In the genomic region with DNA sequence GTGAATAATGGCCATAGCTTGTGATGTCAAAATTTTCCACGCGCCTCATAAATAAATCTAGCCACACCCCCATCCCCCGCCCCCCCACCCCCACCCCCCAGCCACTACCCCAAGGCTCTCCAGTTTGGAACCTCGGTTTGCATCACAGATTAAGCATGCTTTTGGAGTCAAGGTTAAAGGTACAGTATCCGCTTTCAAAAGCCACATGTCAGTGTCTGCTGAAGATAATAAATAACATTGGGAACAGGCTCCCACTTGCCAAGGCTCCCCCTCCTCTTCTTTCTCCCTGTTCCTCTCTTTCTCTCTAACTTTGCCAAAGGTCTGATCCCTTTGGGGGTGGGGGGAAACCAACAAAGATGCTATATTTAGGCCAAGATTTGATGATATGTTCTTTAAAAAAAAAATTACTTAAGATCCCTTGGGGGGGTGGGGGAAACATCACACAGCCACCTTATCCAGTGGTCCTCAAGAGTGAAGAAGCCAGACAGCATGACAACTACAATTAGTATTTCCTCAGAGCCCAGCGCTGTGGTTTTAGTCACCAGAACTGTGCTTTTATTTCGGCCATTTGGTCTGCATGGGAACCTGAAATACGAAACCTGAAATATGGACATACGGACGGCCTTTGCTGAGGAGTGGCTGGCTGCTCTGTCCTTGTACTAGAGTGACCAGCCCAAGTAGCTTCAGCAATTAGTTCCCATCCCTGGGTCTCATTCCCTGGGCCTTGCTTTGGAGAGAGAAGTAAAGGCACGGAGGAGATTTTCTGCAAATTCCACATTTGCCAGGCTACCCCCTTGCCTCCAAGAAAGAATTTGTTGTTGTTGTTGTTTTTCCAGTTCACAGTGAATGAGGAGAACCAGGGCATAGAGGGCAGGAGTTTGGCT, we compare ENCODE assay signal across 8 mouse cellular contexts.
DNase-seq lines count a peak whose midpoint lies in the region; ATAC-seq lines count a peak whose summit lies in the region.
"Had no signal": no experiment of that assay in that cellular context is flagged by ENCODE, and none has a peak within 500 bp of the region (broad histone marks: within the 10 kb centered on the region; RNA-seq: fewer than 3 reads in every experiment).

No protein-coding gene starts in this region.

- H3K9me3 ChIP-seq in heart, embryonic 15.5 days (replicated peaks), result no peaks in the 10 kb centered on the region
- no peaks in the 10 kb centered on the region for H3K9me3 ChIP-seq in embryonic facial prominence, embryonic 12.5 days
- H3K9me3 ChIP-seq in limb, embryonic 15.5 days, result no peaks in the 10 kb centered on the region

- no peaks in the 10 kb centered on the region for H3K27me3 ChIP-seq in heart, embryonic 15.5 days
- no peaks in the 10 kb centered on the region for H3K27me3 ChIP-seq in embryonic facial prominence, embryonic 12.5 days
- H3K27me3 ChIP-seq in limb, embryonic 15.5 days, result 0 out of 2 replicates have a peak, but pooled peaks cover 3% of the 10 kb centered on the region

- no peaks in the 10 kb centered on the region for H3K36me3 ChIP-seq in heart, embryonic 15.5 days
- no peaks in the 10 kb centered on the region for H3K36me3 ChIP-seq in embryonic facial prominence, embryonic 12.5 days
- no peaks in the 10 kb centered on the region for H3K36me3 ChIP-seq in limb, embryonic 15.5 days
- H3K36me3 ChIP-seq: G1E had no signal

- WGBS in heart, embryonic 15.5 days, result 53% methylated on average over 11 of the region's 11 CpGs
- WGBS in embryonic facial prominence, embryonic 12.5 days, result 13% methylated on average over 11 of the region's 11 CpGs
- WGBS in limb, embryonic 15.5 days, result 19% methylated on average over 11 of the region's 11 CpGs

- H3K9ac ChIP-seq in heart, embryonic 15.5 days, result no peak overlapping the region
- H3K9ac ChIP-seq in embryonic facial prominence, embryonic 12.5 days, result no peak overlapping the region
- H3K9ac ChIP-seq in limb, embryonic 15.5 days, result no peak overlapping the region

- peak overlapping the region; percentile 54 for H3K4me2 ChIP-seq in heart, embryonic 15.5 days
- peak overlapping the region; percentile 43 for H3K4me2 ChIP-seq in embryonic facial prominence, embryonic 12.5 days (replicated peaks)
- peak overlapping the region; percentile 50 for H3K4me2 ChIP-seq in limb, embryonic 15.5 days

- intact Hi-C loops in heart, postnatal 14 days (cut with DNase I), result no loop called here

- no peak for ATAC-seq in heart, embryonic 15.5 days (replicated peaks; ENCODE audit: insufficient number of reproducible peaks, insufficient read depth, low FRiP score, low read depth)
- no peak for ATAC-seq in embryonic facial prominence, embryonic 12.5 days (ENCODE audit: insufficient number of reproducible peaks, insufficient read depth, low FRiP score, low TSS enrichment)
- no peak for ATAC-seq in limb, embryonic 15.5 days (ENCODE audit: insufficient number of reproducible peaks, low FRiP score, low TSS enrichment, low read depth)
- no peak for ATAC-seq in cerebellum, adult (ENCODE audit: insufficient number of reproducible peaks, low FRiP score, low TSS enrichment)

- H3K27ac ChIP-seq in heart, embryonic 15.5 days, result no peak overlapping the region
- H3K27ac ChIP-seq in embryonic facial prominence, embryonic 12.5 days, result peak overlapping the region; percentile 80
- H3K27ac ChIP-seq in limb, embryonic 15.5 days, result peak overlapping the region; percentile 67

- DNase-seq in heart, postnatal 14 days, result no peak
- peak; percentile 1 for DNase-seq in Muller cell, postnatal 12 days (ENCODE audit: inconsistent ontology term)
- DNase-seq in testis, postnatal 10 days (ENCODE audit: low spot score), result no peak

- H3K4me1 ChIP-seq in heart, embryonic 15.5 days (replicated peaks), result peaks cover 5% of the 10 kb centered on the region; the same call in 1 of the 2 replicates
- peaks cover 39% of the 10 kb centered on the region for H3K4me1 ChIP-seq in embryonic facial prominence, embryonic 12.5 days
- H3K4me1 ChIP-seq in limb, embryonic 15.5 days, result peaks cover 33% of the 10 kb centered on the region

- no peak overlapping the region; the same call in 1 of the 2 replicates for H3K4me3 ChIP-seq in heart, embryonic 15.5 days
- H3K4me3 ChIP-seq in embryonic facial prominence, embryonic 12.5 days, result peak overlapping the region; percentile 14; the same call in 1 of the 2 replicates
- H3K4me3 ChIP-seq in limb, embryonic 15.5 days, result peak overlapping the region; percentile 27
